Mouse (Mus musculus) cerebellum, adult 2 months (tissue): ENCODE results near the gene Npc1l1.

ENCODE experiments used
- CTCF ChIP-seq: fragments of 200-500 bp; IDR thresholded peaks from 2 replicates; pipeline ENCODE4 v1.5.1; 2011; ENCODE audit warnings: low read depth, mild to moderate bottlenecking, control low read depth, low read length, moderate library complexity, borderline replicate concordance; ENCODE audit not compliant: insufficient read depth
- POLR2A ChIP-seq: fragments of 200-500 bp; IDR thresholded peaks from 2 replicates; pipeline ENCODE4 v1.6.1; 2011; ENCODE audit warnings: low read length, control low read depth, borderline replicate concordance; ENCODE audit not compliant: insufficient read depth

- no peak for TF ChIP-seq POLR2A
- no peak for TF ChIP-seq CTCF
Observed at GRCm38 (mm10) chr11:6222187-6222586, 7.8 kb downstream of the Npc1l1 start.
